Mouse (Mus musculus) heart, adult 2 months (tissue): ENCODE results near the gene Mat1a. TPM values are rescaled to one million over a fixed set of nuclear protein-coding genes. Genes with fewer than 3 reads are reported as not detected.

ENCODE experiments used
- DNase-seq, 2 experiments: peaks; one replicate each; pipeline ENCODE4 v3.0.0; 2021
- H3K27ac ChIP-seq: fragments of 200-600 bp; 2 replicates; pipeline ENCODE4 v1.8.1; 2022
- H3K27me3 ChIP-seq: fragments of 200-500 bp; 2 replicates; pipeline ENCODE4 v1.6.1; 2012; ENCODE audit warnings: mild to moderate bottlenecking, low read length, inconsistent platforms, mixed read lengths; ENCODE audit not compliant: control insufficient read depth, insufficient read depth
- H3K36me3 ChIP-seq: fragments of 200-500 bp; 2 replicates; pipeline ENCODE4 v1.6.1; 2012; ENCODE audit warnings: low read length, inconsistent platforms; ENCODE audit not compliant: control insufficient read depth, insufficient read depth
- H3K4me1 ChIP-seq: fragments of 200-500 bp; 2 replicates; pipeline ENCODE4 v1.6.1; 2011; ENCODE audit warnings: low read length; ENCODE audit not compliant: control insufficient read depth, insufficient read depth
- H3K4me3 ChIP-seq: fragments of 200-600 bp; 2 replicates; pipeline ENCODE4 v1.8.1; 2022
- H3K79me2 ChIP-seq: fragments of 200-500 bp; replicated peaks from 2 replicates; pipeline ENCODE4 v1.6.1; 2012; ENCODE audit warnings: mild to moderate bottlenecking, inconsistent platforms, low read length, moderate library complexity, mixed read lengths; ENCODE audit not compliant: control insufficient read depth, insufficient read depth
- H3K9ac ChIP-seq: fragments of 200-500 bp; 2 replicates; pipeline ENCODE4 v1.6.1; 2012; ENCODE audit warnings: low read depth, mild to moderate bottlenecking, control low read depth, inconsistent platforms, low read length, mixed read lengths
- CTCF ChIP-seq: fragments of 200-600 bp; IDR thresholded peaks from 2 replicates; pipeline ENCODE4 v1.8.1; 2022; ENCODE audit warnings: antibody characterized with exemption, mild to moderate bottlenecking, moderate library complexity
- EP300 ChIP-seq: fragments of 200-500 bp; IDR thresholded peaks from 2 replicates; pipeline ENCODE4 v1.6.1; 2011; ENCODE audit warnings: low read depth, low read length, control low read depth; ENCODE audit not compliant: insufficient read depth
- POLR2A ChIP-seq: fragments of 200-500 bp; IDR thresholded peaks from 2 replicates; pipeline ENCODE4 v1.6.1; 2011; ENCODE audit warnings: mild to moderate bottlenecking, low read depth, low read length, control low read depth; ENCODE audit not compliant: insufficient read depth
- WGBS: fragments of 180-500 bp; shearing (Covaris S2); methylation state at CpG from one replicate; pipeline ENCODE4 v1.1.7; 2018; 5-methylcytosine and 5-hydroxymethylcytosine counted together
- intact Hi-C: fragments of 180-260 bp; cut with DNase I; formaldehyde crosslinking; loops from one replicate; pipeline ENCODE4 v1.15.1; 2025
- polyA plus RNA-seq: library from polyadenylated mRNA; depleted of rRNA; stranded (reverse); fragments of >200 nt; gene quantifications from 2 replicates; pipeline ENCODE4 v1.2.3, GENCODE M21; 2012
- total RNA-seq, 2 experiments: library from RNA; stranded (reverse); gene quantifications; 2 replicates each; pipeline ENCODE4 v1.2.3; 2021

The Mat1a gene
- total and polyA plus RNA-seq, 3 experiments, result 0.21 TPM; not detected in 2

DNA sequence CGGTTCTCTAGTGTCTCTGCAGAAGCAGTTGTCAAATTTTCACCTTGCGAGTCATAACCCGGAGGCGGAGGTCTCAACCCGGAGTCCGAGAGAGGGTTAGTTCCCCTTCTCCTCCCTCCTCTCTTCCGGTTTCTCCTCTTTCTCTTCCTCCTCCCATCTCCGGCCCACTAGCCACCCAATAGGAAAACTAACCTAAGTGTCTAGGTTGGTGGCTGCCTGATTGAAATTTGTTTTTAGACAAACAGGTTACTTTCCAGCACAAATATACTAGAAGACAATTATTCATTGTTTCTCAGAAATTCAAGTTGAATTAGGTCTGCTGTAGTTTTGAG, 31.9 kb upstream of the Mat1a start:
- Histone ChIP-seq H3K79me2 (no peaks in the 10 kb centered on the region), H3K27me3 (no peaks in the 10 kb centered on the region; the same call in 1 of the 2 replicates), H3K36me3 (no peaks in the 10 kb centered on the region), H3K4me1 (no peaks in the 10 kb centered on the region), H3K27ac (no peak overlapping the region), H3K4me3 (no peak overlapping the region), H3K9ac (no peak overlapping the region)
- WGBS, result 5% methylated on average over 8 of the region's 8 CpGs
- DNase-seq, result no peak
- TF ChIP-seq POLR2A, result no peak
- TF ChIP-seq EP300, result no peak
- TF ChIP-seq CTCF, result no peak
- intact Hi-C loops, result no loop called here

GRCm38 (mm10) chr14:41082408-41082807, 22.4 kb upstream of the Mat1a start:
- Histone ChIP-seq H3K27ac (no peak overlapping the region), H3K27me3 (no peaks in the 10 kb centered on the region), H3K36me3 (no peaks in the 10 kb centered on the region), H3K4me3 (no peak overlapping the region), H3K4me1 (no peaks in the 10 kb centered on the region), H3K79me2 (no peaks in the 10 kb centered on the region), H3K9ac (no peak overlapping the region)
- TF ChIP-seq EP300 (no peak), CTCF (no peak), POLR2A (no peak)
- no peak for DNase-seq
- intact Hi-C loops, result no loop called here
- 64% methylated on average over 2 of the region's 2 CpGs for WGBS

DNA sequence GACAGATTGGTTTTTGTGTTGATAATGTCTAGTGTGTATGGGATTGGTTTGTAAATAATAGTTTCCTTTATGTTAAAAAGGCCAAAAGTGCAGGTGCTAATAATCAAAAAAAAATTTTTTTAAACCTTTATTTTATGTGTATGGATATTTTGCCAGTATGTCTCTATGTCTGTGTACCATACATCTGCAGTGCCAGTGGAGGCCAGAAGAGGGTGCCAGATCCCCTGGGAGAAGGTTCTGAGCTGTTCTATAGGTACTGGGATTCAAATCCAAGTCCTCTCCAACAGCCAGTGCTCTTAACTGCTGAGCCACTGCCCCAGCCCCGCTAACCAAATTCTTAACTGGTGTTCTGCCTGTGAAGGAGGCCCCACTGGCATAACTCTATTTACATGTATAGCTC, 17.3 kb upstream of the Mat1a start:
- intact Hi-C loops, result no loop called here
- no peak overlapping the region for H3K27ac ChIP-seq

DNA sequence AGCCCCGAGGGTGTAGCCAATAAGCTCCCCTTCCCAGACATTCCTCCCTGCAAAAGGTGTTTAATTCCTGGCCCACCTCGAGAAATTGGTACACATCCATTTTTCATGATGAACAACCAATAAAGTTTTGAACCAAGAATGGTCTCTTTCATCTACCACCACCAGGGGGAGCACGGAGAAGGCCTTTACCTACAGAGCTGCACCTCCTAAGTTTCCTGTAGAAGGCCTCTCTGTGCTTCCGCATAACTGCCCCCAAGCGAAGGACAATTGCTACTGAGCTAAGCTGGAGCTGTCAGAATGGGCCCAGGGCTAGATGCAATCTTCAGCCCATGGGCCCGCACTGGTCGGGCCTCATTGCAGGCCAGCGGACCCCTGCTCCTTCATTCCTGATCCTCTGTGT, 14.1 kb upstream of the Mat1a start:
- intact Hi-C loops, result no loop called here
- no peak for TF ChIP-seq EP300
- no peak for TF ChIP-seq POLR2A
- peak; percentile 65 for TF ChIP-seq CTCF
- H3K27me3 ChIP-seq, result 0 out of 2 replicates have a peak, but pooled peaks cover 1% of the 10 kb centered on the region
- no peak overlapping the region for H3K9ac ChIP-seq
- H3K79me2 ChIP-seq, result no peaks in the 10 kb centered on the region
- no peaks in the 10 kb centered on the region for H3K4me1 ChIP-seq
- H3K36me3 ChIP-seq, result no peaks in the 10 kb centered on the region
- no peak for DNase-seq
- WGBS, result 43% methylated on average over 8 of the region's 8 CpGs
- H3K27ac ChIP-seq, result no peak overlapping the region
- H3K4me3 ChIP-seq, result no peak overlapping the region

More for the DNA sequence above, 17.3 kb upstream of the Mat1a start:
- H3K36me3 ChIP-seq, result no peaks in the 10 kb centered on the region
- H3K4me1 ChIP-seq, result no peaks in the 10 kb centered on the region
- DNase-seq, result no peak
- no peak overlapping the region for H3K9ac ChIP-seq
- no peaks in the 10 kb centered on the region for H3K27me3 ChIP-seq
- H3K4me3 ChIP-seq, result no peak overlapping the region
- TF ChIP-seq CTCF, result peak; percentile 54
- no peak for TF ChIP-seq POLR2A
- WGBS, result 94% methylated on average over 1 of the region's 1 CpGs
- H3K79me2 ChIP-seq, result no peaks in the 10 kb centered on the region

DNA sequence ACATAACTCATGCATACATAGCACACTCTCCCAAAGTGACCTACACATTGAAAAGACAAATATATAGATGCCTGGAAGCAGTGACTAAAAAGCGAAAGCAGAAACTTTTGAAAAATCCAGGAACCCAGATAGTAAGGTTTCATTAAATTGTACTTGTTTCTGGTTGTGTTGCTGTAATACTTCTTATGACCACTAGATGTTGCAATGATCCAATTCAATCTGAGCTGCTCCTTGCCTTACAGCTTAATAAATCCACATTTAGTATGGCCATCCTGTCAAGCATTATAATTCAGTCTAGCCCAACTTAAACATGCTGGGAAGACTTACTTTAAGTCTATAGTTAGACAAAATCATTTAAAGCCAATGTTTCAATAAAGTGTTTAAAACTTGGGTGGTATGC, 10.7 kb upstream of the Mat1a start:
- 0 out of 2 replicates have a peak, but pooled peaks cover 1% of the 10 kb centered on the region for H3K27me3 ChIP-seq
- TF ChIP-seq POLR2A, result no peak
- TF ChIP-seq CTCF, result peak; percentile 78
- H3K79me2 ChIP-seq, result no peaks in the 10 kb centered on the region
- no peak overlapping the region for H3K9ac ChIP-seq
- no peaks in the 10 kb centered on the region for H3K36me3 ChIP-seq
- intact Hi-C loops, result no loop called here
- no peak overlapping the region for H3K4me3 ChIP-seq
- no peaks in the 10 kb centered on the region for H3K4me1 ChIP-seq
- DNase-seq, result no peak
- no peak overlapping the region for H3K27ac ChIP-seq
- 21% methylated on average over 1 of the region's 1 CpGs for WGBS

DNA sequence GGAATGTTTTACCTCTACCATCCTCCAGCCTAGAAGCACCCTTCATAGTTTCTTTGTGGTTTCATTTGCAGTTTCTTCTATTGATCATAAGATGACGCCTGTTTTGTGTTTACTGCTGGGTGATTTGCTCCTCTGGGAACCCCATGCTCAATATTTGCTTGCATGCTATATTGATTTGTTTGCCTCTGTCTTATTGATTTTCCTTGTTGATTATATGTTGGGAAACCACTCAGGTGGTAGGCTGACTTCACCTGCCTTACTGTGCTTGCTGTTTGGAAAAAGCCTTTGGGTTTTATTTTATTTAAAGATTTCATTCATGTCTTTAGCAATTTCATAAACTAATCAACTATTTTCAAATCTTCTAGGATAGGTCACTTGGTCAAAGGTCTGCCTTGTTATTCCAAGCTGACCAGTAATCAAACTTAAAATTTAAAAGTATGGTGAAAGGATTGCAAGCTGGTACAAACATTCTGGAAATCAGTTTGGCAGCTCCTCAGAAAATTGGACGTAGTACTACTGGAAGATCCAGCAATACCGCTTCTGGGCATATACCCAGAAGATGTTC, 8.5 kb upstream of the Mat1a start:
- Histone ChIP-seq H3K27ac (no peak overlapping the region), H3K79me2 (no peaks in the 10 kb centered on the region), H3K4me3 (no peak overlapping the region), H3K27me3 (0 out of 2 replicates have a peak, but pooled peaks cover 1% of the 10 kb centered on the region), H3K36me3 (no peaks in the 10 kb centered on the region), H3K9ac (no peak overlapping the region), H3K4me1 (no peaks in the 10 kb centered on the region)
- intact Hi-C loops, result no loop called here
- TF ChIP-seq POLR2A, result no peak
- WGBS, result 80% methylated on average over 3 of the region's 3 CpGs
- DNase-seq, result no peak

DNA sequence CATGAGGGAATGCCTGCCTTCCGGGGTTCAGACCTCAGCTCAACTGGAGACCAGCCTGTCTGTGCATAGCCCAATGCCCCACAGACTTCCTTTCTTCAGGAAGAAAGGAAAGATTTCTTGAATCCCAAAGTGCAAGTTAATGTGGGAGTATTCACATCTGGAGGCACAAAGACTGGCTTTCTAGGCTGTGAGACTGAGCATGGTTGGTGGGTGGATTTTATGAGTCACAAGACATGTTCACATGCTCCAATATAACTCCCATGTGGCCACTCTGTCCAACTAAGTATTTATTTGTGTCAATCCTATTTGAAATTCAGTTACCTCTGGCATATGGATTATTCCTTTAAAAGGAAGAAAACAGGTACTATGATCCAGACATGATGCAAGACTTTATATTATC, 6.1 kb upstream of the Mat1a start:
- no peaks in the 10 kb centered on the region for H3K36me3 ChIP-seq
- intact Hi-C loops, result no loop called here
- no peaks in the 10 kb centered on the region for H3K79me2 ChIP-seq
- no peak overlapping the region for H3K9ac ChIP-seq
- DNase-seq, result no peak
- no peak for TF ChIP-seq POLR2A
- no peak for TF ChIP-seq EP300
- no peak for TF ChIP-seq CTCF
- 85% methylated on average over 1 of the region's 1 CpGs for WGBS
- no peak overlapping the region for H3K27ac ChIP-seq
- H3K4me3 ChIP-seq, result no peak overlapping the region
- H3K27me3 ChIP-seq, result 0 out of 2 replicates have a peak, but pooled peaks cover 1% of the 10 kb centered on the region
- H3K4me1 ChIP-seq, result no peaks in the 10 kb centered on the region
